Mouse (Mus musculus) heart, embryonic 12.5 days (tissue): Measurements from ENCODE around the gene Olfr56. TPM values are rescaled to one million over a fixed set of nuclear protein-coding genes. Genes with fewer than 3 reads are reported as not detected.
"Not testable (repeated sequence)": the region's sequence is repeated elsewhere in the genome, so short reads cannot be mapped to it uniquely, and the experiment has no call there.

Experiments
- ATAC-seq: fragments of 200-750 bp; cut with Nextera tagmentation; 2 replicates; pipeline ENCODE4 v1.8.0; 2017; ENCODE audit warnings: moderate TSS enrichment, moderate library complexity; ENCODE audit not compliant: insufficient number of reproducible peaks, low FRiP score
- H3K27ac ChIP-seq: fragments of 300-500 bp; sonication (generic); 2 replicates; pipeline ENCODE4 v1.5.1; 2016; ENCODE audit warnings: mild to moderate bottlenecking, moderate library complexity; ENCODE audit not compliant: poor library complexity, severe bottlenecking
- H3K27me3 ChIP-seq: fragments of 300-500 bp; sonication (generic); replicated peaks from 2 replicates; pipeline ENCODE4 v1.6.1; 2016; ENCODE audit warnings: mild to moderate bottlenecking, moderate library complexity
- H3K36me3 ChIP-seq: fragments of 300-500 bp; sonication (generic); 2 replicates; pipeline ENCODE4 v1.6.1; 2016; ENCODE audit warnings: mild to moderate bottlenecking, moderate library complexity
- H3K4me1 ChIP-seq: fragments of 300-500 bp; sonication (generic); replicated peaks from 2 replicates; pipeline ENCODE4 v1.6.1; 2016; ENCODE audit warnings: mild to moderate bottlenecking
- H3K4me2 ChIP-seq: fragments of 300-500 bp; sonication (generic); 2 replicates; pipeline ENCODE4 v1.6.1; 2016; ENCODE audit warnings: mild to moderate bottlenecking, moderate library complexity
- H3K4me3 ChIP-seq: fragments of 300-500 bp; sonication (generic); 2 replicates; pipeline ENCODE4 v1.5.1; 2016; ENCODE audit warnings: mild to moderate bottlenecking
- H3K9ac ChIP-seq: fragments of 300-500 bp; sonication (generic); 2 replicates; pipeline ENCODE4 v1.6.1; 2016; ENCODE audit warnings: mild to moderate bottlenecking, moderate library complexity
- H3K9me3 ChIP-seq: fragments of 300-500 bp; sonication (generic); replicated peaks from 2 replicates; pipeline ENCODE4 v1.6.1; 2016; ENCODE audit warnings: mild to moderate bottlenecking, moderate library complexity
- WGBS: fragments of 180-500 bp; shearing (Covaris S2); methylation state at CpG from one replicate; pipeline ENCODE4 v1.1.7; 2016; 5-methylcytosine and 5-hydroxymethylcytosine counted together
- polyA plus RNA-seq: library from polyadenylated mRNA; unstranded; fragments of >200 nt; fragmentation: Nextera tagmentation; extraction: Ambion mirVana; gene quantifications from 2 replicates; pipeline ENCODE4 v1.2.1, GENCODE M21; 2016

Olfr56 gene
- polyA plus RNA-seq, 1 experiment from 2014 or later, result not detected

DNA sequence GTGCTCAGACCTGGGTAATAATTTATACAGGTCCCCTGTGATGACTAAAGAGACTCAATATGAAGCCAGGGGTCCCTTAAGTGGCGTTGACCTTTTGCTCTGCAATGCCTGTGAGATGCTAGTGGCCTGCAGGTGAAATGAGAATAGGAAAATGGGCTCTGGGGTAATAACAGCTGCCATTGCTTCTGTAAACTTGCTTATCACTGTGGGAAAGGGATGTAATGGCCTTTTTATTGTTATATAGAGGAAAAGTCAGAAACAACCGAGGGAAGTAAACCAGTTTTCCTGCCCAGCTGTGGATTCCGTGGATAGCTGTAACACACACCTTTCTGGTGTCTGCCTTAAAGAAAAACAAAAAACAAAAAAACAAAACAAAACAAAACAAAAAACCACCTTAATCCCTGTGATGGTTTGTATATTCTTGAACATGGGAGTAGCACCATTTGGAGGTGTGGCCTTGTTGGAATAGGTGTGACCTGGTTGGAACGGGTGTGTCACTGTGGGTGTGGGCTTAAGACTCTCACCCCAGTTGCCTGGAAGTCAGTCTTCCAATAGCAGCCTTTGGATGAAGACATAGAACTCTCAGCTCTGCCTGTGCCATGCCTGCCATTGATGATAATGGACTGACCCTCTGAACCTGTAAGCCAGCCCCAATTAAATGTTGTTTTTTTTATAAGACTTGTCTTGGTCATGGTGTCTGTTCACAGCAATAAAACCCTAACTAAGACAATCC is 197.5 kb downstream of the Olfr56 start:
- 67% methylated on average over 4 of the region's 4 CpGs for WGBS
- H3K27ac ChIP-seq, result not testable (repeated sequence)

DNA sequence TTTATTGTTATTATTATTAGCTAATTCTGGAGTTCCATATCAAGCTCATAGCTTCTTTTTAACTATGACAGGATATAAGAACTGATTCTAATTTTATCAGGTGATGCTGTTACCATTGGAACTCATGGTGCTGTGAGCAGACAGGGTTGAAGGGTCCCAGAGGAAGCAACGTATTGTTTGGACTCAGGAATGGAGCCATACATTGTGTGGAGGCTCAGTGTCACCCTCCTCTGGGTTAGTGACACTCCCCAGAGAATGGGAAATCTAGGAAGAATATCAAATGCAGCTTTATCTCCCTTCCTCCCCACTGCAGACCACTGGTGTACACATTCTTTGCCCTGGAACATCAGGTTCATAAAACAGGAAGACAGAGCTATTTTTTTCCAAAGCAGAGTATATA is 204.5 kb downstream of the Olfr56 start:
- Histone ChIP-seq H3K4me2 (no peak overlapping the region), H3K9ac (no peak overlapping the region), H3K27ac (no peak overlapping the region), H3K9me3 (no peaks in the 10 kb centered on the region), H3K27me3 (no peaks in the 10 kb centered on the region), H3K4me3 (no peak overlapping the region), H3K4me1 (no peaks in the 10 kb centered on the region), H3K36me3 (no peaks in the 10 kb centered on the region)
- ATAC-seq, result no peak
- 58% methylated on average over 1 of the region's 1 CpGs for WGBS

More for the DNA sequence above, 197.5 kb downstream of the Olfr56 start:
- not testable (repeated sequence) for H3K9ac ChIP-seq, H3K4me2 ChIP-seq, H3K9me3 ChIP-seq, H3K4me3 ChIP-seq, H3K4me1 ChIP-seq, H3K36me3 ChIP-seq, H3K27me3 ChIP-seq, ATAC-seq

Other genes with a start within 250 kb of the Olfr56 start
- gene Rack1, start 178.6 kb upstream of the Olfr56 start, polyA plus RNA-seq, result 397 and 428 TPM in 2 replicates
- gene Trim41, start 161.5 kb upstream of the Olfr56 start, polyA plus RNA-seq, result 4.3 and 4.4 TPM in 2 replicates
- gene Trim7, start 152.7 kb upstream of the Olfr56 start, polyA plus RNA-seq, result 0.39 and 0.52 TPM in 2 replicates
- gene Gm12184, start 152.2 kb upstream of the Olfr56 start, polyA plus RNA-seq, result 3.3 and 5.3 TPM in 2 replicates
- 7.6 and 7.7 TPM in 2 replicates for gene Irgm1, start 107.2 kb upstream of the Olfr56 start, polyA plus RNA-seq
- gene Gm5431, start 76.7 kb upstream of the Olfr56 start, polyA plus RNA-seq, result 0.09 and 0.22 TPM in 2 replicates
- 1.1 and 1.5 TPM in 2 replicates for gene Psme2b, start 32.7 kb upstream of the Olfr56 start, polyA plus RNA-seq
- 0.09 TPM in 1 of 2 replicates, not detected in the other for gene 9930111J21Rik1, start 509 bp downstream of the Olfr56 start, polyA plus RNA-seq
- gene Gm12185, start 13.3 kb downstream of the Olfr56 start, polyA plus RNA-seq, result not detected in 2 replicates
- not detected in 2 replicates for gene Tgtp1, start 15.3 kb downstream of the Olfr56 start, polyA plus RNA-seq
- 0.23 and 0.24 TPM in 2 replicates for gene 9930111J21Rik2, start 72.4 kb downstream of the Olfr56 start, polyA plus RNA-seq
- gene Tgtp2, start 85.3 kb downstream of the Olfr56 start, polyA plus RNA-seq, result not detected in 2 replicates
- gene Ifi47, start 97.7 kb downstream of the Olfr56 start, polyA plus RNA-seq, result 0.55 and 0.68 TPM in 2 replicates
- not detected in 2 replicates for gene Olfr1396, start 136.0 kb downstream of the Olfr56 start, polyA plus RNA-seq
- not detected in 2 replicates for gene Olfr1395, start 163.4 kb downstream of the Olfr56 start, polyA plus RNA-seq
- not detected in 2 replicates for gene Olfr1394, start 175.5 kb downstream of the Olfr56 start, polyA plus RNA-seq
- 1.4 and 1.9 TPM in 2 replicates for gene Btnl9, start 208.3 kb downstream of the Olfr56 start, polyA plus RNA-seq
- gene Zfp62, start 224.4 kb downstream of the Olfr56 start, polyA plus RNA-seq, result 33.5 and 34.6 TPM in 2 replicates